Mouse (Mus musculus) CH12.LX (cell line): ENCODE measurements around the gene Fam166a. TPM values are rescaled to one million over a fixed set of nuclear protein-coding genes. Genes with fewer than 3 reads are reported as not detected.
A peak's percentile ranks its signal among the peaks of the same experiment; 100 is the strongest.

Experiments used
- DNase-seq: peaks from one replicate; pipeline ENCODE4 v3.0.0-alpha.2; 2013; ENCODE audit errors: extremely low read depth
- H3K27ac ChIP-seq: 2 replicates; pipeline ENCODE4 v1.5.1; 2012; ENCODE audit warnings: low read depth, mild to moderate bottlenecking, control low read depth, moderate library complexity; ENCODE audit not compliant: insufficient read depth
- H3K27me3 ChIP-seq: replicated peaks from 2 replicates; pipeline ENCODE3; 2012; ENCODE audit warnings: inconsistent platforms
- H3K36me3 ChIP-seq, 2 experiments: replicated peaks in 1 of 2; 2 replicates each; pipeline versions ENCODE3 to v1.6.1; 2012; ENCODE audit warnings: inconsistent platforms in 1 of 2, low read length in 1 of 2, mild to moderate bottlenecking in 1 of 2, mixed read lengths in 1 of 2, moderate library complexity in 1 of 2; ENCODE audit not compliant: control insufficient read depth in 1 of 2, insufficient read depth in 1 of 2
- H3K4me1 ChIP-seq, 2 experiments: 2 replicates each; pipeline ENCODE4 v1.6.1; 2012; ENCODE audit warnings: inconsistent platforms in 1 of 2, moderate library complexity in 1 of 2; ENCODE audit not compliant: insufficient read depth in 2 of 2, control insufficient read depth in 1 of 2
- H3K4me2 ChIP-seq: 2 replicates; pipeline ENCODE4 v1.6.1; 2012; ENCODE audit warnings: low read depth, mild to moderate bottlenecking, control low read depth; ENCODE audit not compliant: poor library complexity, insufficient read depth, severe bottlenecking
- H3K4me3 ChIP-seq, 3 experiments: fragments of 150-350 bp in 1 of 3; sonication (generic) in 1 of 3; replicated peaks in 1 of 3; 2 replicates each; pipeline versions ENCODE3 to v1.5.1; 2011 to 2012; ENCODE audit warnings: low read depth in 2 of 3, low read length in 2 of 3, mild to moderate bottlenecking in 2 of 3, moderate library complexity in 2 of 3, control low read depth in 1 of 3, improper control_type of control experiment in 1 of 3, inconsistent platforms in 1 of 3, mixed read lengths in 1 of 3; ENCODE audit not compliant: poor library complexity in 1 of 3
- H3K79me2 ChIP-seq: replicated peaks from 2 replicates; pipeline ENCODE4 v1.6.1; 2012; ENCODE audit warnings: mild to moderate bottlenecking, moderate library complexity; ENCODE audit not compliant: control insufficient read depth, poor library complexity, insufficient read depth, severe bottlenecking; ENCODE audit errors: extremely low read depth
- H3K9ac ChIP-seq: 2 replicates; pipeline ENCODE4 v1.6.1; 2012; ENCODE audit warnings: low read depth, mild to moderate bottlenecking, control low read depth, moderate library complexity; ENCODE audit not compliant: insufficient read depth
- H3K9me3 ChIP-seq: replicated peaks from 2 replicates; pipeline ENCODE3; 2012; ENCODE audit warnings: low read length, inconsistent platforms, mixed read lengths
- BHLHE40 ChIP-seq: IDR thresholded peaks from 2 replicates; pipeline ENCODE4 v1.6.1; 2011; ENCODE audit warnings: mild to moderate bottlenecking, low read depth, low read length, improper control_type of control experiment
- CHD1 ChIP-seq: IDR thresholded peaks from 2 replicates; pipeline ENCODE4 v1.6.1; 2012; ENCODE audit warnings: low read depth, low read length, improper control_type of control experiment, inconsistent platforms
- CTCF ChIP-seq, 2 experiments: IDR thresholded peaks in 1 of 2; conservative IDR thresholded peaks in 1 of 2; 2 replicates each; pipeline ENCODE4 v1.5.1; 2011 to 2012; ENCODE audit warnings: low read depth in 2 of 2, low read length in 2 of 2, improper control_type of control experiment in 1 of 2, inconsistent platforms in 1 of 2, mild to moderate bottlenecking in 1 of 2, moderate library complexity in 1 of 2
- E2F4 ChIP-seq: IDR thresholded peaks from 2 replicates; pipeline ENCODE4 v1.6.1; 2011; ENCODE audit warnings: low read depth, low read length, improper control_type of control experiment; ENCODE audit not compliant: insufficient replicate concordance
- IRF4 ChIP-seq: IDR thresholded peaks from 2 replicates; pipeline ENCODE4 v1.6.1; 2014; ENCODE audit warnings: low read depth, mild to moderate bottlenecking, inconsistent platforms, low read length, improper control_type of control experiment
- JUN ChIP-seq: IDR thresholded peaks from 2 replicates; pipeline ENCODE4 v1.6.1; 2011; ENCODE audit warnings: low read depth, mild to moderate bottlenecking, low read length, improper control_type of control experiment, moderate library complexity; ENCODE audit not compliant: insufficient read depth
- KAT2A ChIP-seq: IDR thresholded peaks from 2 replicates; pipeline ENCODE4 v1.6.1; 2012; ENCODE audit warnings: low read length, improper control_type of control experiment, inconsistent platforms; ENCODE audit not compliant: insufficient replicate concordance
- MXI1 ChIP-seq: IDR thresholded peaks from 2 replicates; pipeline ENCODE4 v1.6.1; 2011; ENCODE audit warnings: mild to moderate bottlenecking, low read depth, low read length, improper control_type of control experiment
- MYC ChIP-seq: IDR thresholded peaks from 2 replicates; pipeline ENCODE4 v1.6.1; 2011; ENCODE audit warnings: low read depth, mild to moderate bottlenecking, improper control_type of control experiment, low read length
- POLR2A ChIP-seq: IDR thresholded peaks from 2 replicates; pipeline ENCODE4 v1.6.1; 2011; ENCODE audit warnings: low read depth, mild to moderate bottlenecking, improper control_type of control experiment, low read length
- SIN3A ChIP-seq: IDR thresholded peaks from 2 replicates; pipeline ENCODE4 v1.6.1; 2012; ENCODE audit warnings: low read length, improper control_type of control experiment, inconsistent platforms
- TBP ChIP-seq: conservative IDR thresholded peaks from 2 replicates; pipeline ENCODE4 v1.6.1; 2011; ENCODE audit warnings: low read depth, low read length, improper control_type of control experiment
- UBTF ChIP-seq: IDR thresholded peaks from 2 replicates; pipeline ENCODE4 v1.6.1; 2012; ENCODE audit warnings: low read depth, mild to moderate bottlenecking, inconsistent platforms, low read length, improper control_type of control experiment, moderate library complexity
- ZC3H11A ChIP-seq: IDR thresholded peaks from 2 replicates; pipeline ENCODE4 v1.6.1; 2012; ENCODE audit warnings: low read depth, mild to moderate bottlenecking, inconsistent platforms, low read length, improper control_type of control experiment
- ZNF384 ChIP-seq: IDR thresholded peaks from 2 replicates; pipeline ENCODE4 v1.6.1; 2012; ENCODE audit warnings: low read depth, low read length, improper control_type of control experiment, inconsistent platforms
- dilution Hi-C: fragments of 300-500 bp; cut with MboI; formaldehyde crosslinking; loops from 2 replicates; pipeline ENCODE4 v1.14.3; 2020; ENCODE audit warnings: low sequenced_read_pairs; ENCODE audit not compliant: extremely low pct_unique_long_range_greater_than_20kb, extremely low pct_ligation_motif_present
- in situ Hi-C: fragments of 300-500 bp; cut with MboI; formaldehyde crosslinking; loops from 3 replicates; pipeline ENCODE4 v1.14.3; 2019; ENCODE audit warnings: low sequenced_read_pairs, low pct_ligation_motif_present, low pct_unique_long_range_greater_than_20kb, mixed read lengths
- polyA plus RNA-seq: library from polyadenylated mRNA; unstranded; fragments of >175 nt; gene quantifications from 2 replicates; pipeline ENCODE4 v1.2.1, GENCODE M21; 2012; ENCODE audit warnings: low read depth; ENCODE audit not compliant: insufficient read length
- total RNA-seq, 2 experiments: library from RNA; depleted of rRNA; stranded (reverse); fragments of 300-350 nt in 1 of 2; fragments of >200 nt in 1 of 2; gene quantifications; 2 replicates each; pipeline ENCODE4 v1.2.3; 2012 to 2014

Fam166a gene
- total and polyA plus RNA-seq, 3 experiments: 0.38 to 23.4 TPM; not detected in 1

GRCm38 (mm10) chr2:25181891-25182397 is 36.6 kb upstream of the Fam166a start:
- Histone ChIP-seq H3K4me2 (peak overlapping the region; percentile 71), H3K4me1 (peaks cover 20 to 43% of the 10 kb centered on the region in 2 experiments), H3K27ac (no peak overlapping the region), H3K4me3 (peak overlapping the region in 2 of 3 experiments; percentile 46 to 70), H3K36me3 (no peaks in the 10 kb centered on the region), H3K9ac (peak overlapping the region; percentile 50), H3K79me2 (no peaks in the 10 kb centered on the region), H3K27me3 (peaks cover 84% of the 10 kb centered on the region), H3K9me3 (peaks cover 11% of the 10 kb centered on the region)
- TF ChIP-seq IRF4 (no peak), TBP (0 out of 2 replicates have a peak, but pooled peaks have one; percentile 10), BHLHE40 (peak; percentile 38; the same call in 1 of the 2 replicates), JUN (no peak), E2F4 (0 out of 2 replicates have a peak, but pooled peaks have one; percentile 41), CTCF (conservative IDR thresholded peaks at IDR 0.05 in 1 of 2, IDR thresholded peaks at IDR 0.05 in 1 of 2; ENCODE audit: low read depth in 2 of 2, low read length in 2 of 2) (no peak), ZNF384 (no peak), POLR2A (0 out of 2 replicates have a peak, but pooled peaks have one; percentile 26), SIN3A (peak; percentile 71), MYC (peak; percentile 41; the same call in 1 of the 2 replicates), UBTF (peak; percentile 11; the same call in 1 of the 2 replicates), KAT2A (no peak), ZC3H11A (no peak), MXI1 (peak; percentile 56), CHD1 (no peak)
- dilution Hi-C loops (no loop called here), in situ Hi-C loops (no loop called here)
- DNase-seq: no peak

- in situ Hi-C loops: no loop called here
- no peak overlapping the region for H3K4me3 ChIP-seq
- TF ChIP-seq BHLHE40: no peak
- TF ChIP-seq, all 38 proteins: peak for 0
- Histone ChIP-seq H3K79me2 (no peaks in the 10 kb centered on the region), H3K9me3 (peaks cover 11% of the 10 kb centered on the region), H3K4me2 (0 out of 2 replicates have a peak overlapping the region, but pooled peaks have one; percentile 27), H3K27ac (no peak overlapping the region), H3K4me1 (peaks cover 20 to 43% of the 10 kb centered on the region in 2 experiments), H3K36me3 (no peaks in the 10 kb centered on the region), H3K27me3 (peaks cover 78% of the 10 kb centered on the region), H3K9ac (peak overlapping the region; percentile 20; the same call in 1 of the 2 replicates)
- DNase-seq: no peak
- dilution Hi-C loops: no loop called here
Observed at GRCm38 (mm10) chr2:25182664-25183063, 35.9 kb upstream of the Fam166a start.
